Mouse (Mus musculus): Measurements from ENCODE around the gene Cyb561d2.

The Cyb561d2 gene

GRCm38 (mm10) chr9:107521711-107522399 is 20.1 kb downstream of the Cyb561d2 start:
- no peak for DNase-seq (ENCODE audit: low spot score)

GRCm38 (mm10) chr9:107521190-107521589 is 20.8 kb downstream of the Cyb561d2 start:
- no peak for DNase-seq (ENCODE audit: low spot score)

GRCm38 (mm10) chr9:107520331-107520730 is 21.7 kb downstream of the Cyb561d2 start:
- no peak for DNase-seq (ENCODE audit: low spot score)

GRCm38 (mm10) chr9:107514303-107514955 is 27.6 kb downstream of the Cyb561d2 start:
- peak; percentile 76 for DNase-seq (ENCODE audit: low spot score)

- DNase-seq (ENCODE audit: low spot score): no peak
Observed at GRCm38 (mm10) chr9:107512326-107512725, 29.7 kb downstream of the Cyb561d2 start.

- DNase-seq (ENCODE audit: low spot score): no peak
Observed at GRCm38 (mm10) chr9:107511436-107511835, 30.6 kb downstream of the Cyb561d2 start.

- no peak for DNase-seq (ENCODE audit: low spot score)
Observed at GRCm38 (mm10) chr9:107510384-107511100, 31.5 kb downstream of the Cyb561d2 start.

GRCm38 (mm10) chr9:107508266-107508665 is 33.7 kb downstream of the Cyb561d2 start:
- DNase-seq (ENCODE audit: low spot score): no peak

GRCm38 (mm10) chr9:107504662-107505537 is 37.1 kb downstream of the Cyb561d2 start:
- no peak for DNase-seq (ENCODE audit: low spot score)

- no peak for DNase-seq (ENCODE audit: low spot score)
Observed at GRCm38 (mm10) chr9:107502131-107502846, 39.7 kb downstream of the Cyb561d2 start.

- no peak for DNase-seq (ENCODE audit: low spot score)
Observed at GRCm38 (mm10) chr9:107500708-107501286, 41.2 kb downstream of the Cyb561d2 start.

GRCm38 (mm10) chr9:107496359-107496758 is 45.6 kb downstream of the Cyb561d2 start:
- DNase-seq (ENCODE audit: low spot score): no peak

- DNase-seq (ENCODE audit: low spot score): no peak
Observed at GRCm38 (mm10) chr9:107494238-107494637, 47.8 kb downstream of the Cyb561d2 start.

- DNase-seq (ENCODE audit: low spot score): no peak
Observed at GRCm38 (mm10) chr9:107493511-107493910, 48.5 kb downstream of the Cyb561d2 start.

- DNase-seq (ENCODE audit: low spot score): no peak
Observed at GRCm38 (mm10) chr9:107490625-107491024, 51.4 kb downstream of the Cyb561d2 start.

- no peak for DNase-seq (ENCODE audit: low spot score)
Observed at GRCm38 (mm10) chr9:107490146-107490545, 51.8 kb downstream of the Cyb561d2 start.

Data from lung, postnatal 25 days (tissue).